Mouse (Mus musculus) hindbrain, embryonic 13.5 days (tissue): ENCODE data around the gene Hoxa10. TPM values are rescaled to one million over a fixed set of nuclear protein-coding genes. Genes with fewer than 3 reads are reported as not detected.

Experiments
- ATAC-seq: fragments of 200-750 bp; cut with Nextera tagmentation; 2 replicates; pipeline ENCODE4 v1.8.0; 2017; ENCODE audit warnings: moderate TSS enrichment; ENCODE audit not compliant: low FRiP score
- H3K27ac ChIP-seq: fragments of 300-500 bp; sonication (generic); 2 replicates; pipeline ENCODE4 v1.5.1; 2015; ENCODE audit warnings: inconsistent platforms, mild to moderate bottlenecking, moderate library complexity
- H3K27me3 ChIP-seq: fragments of 300-500 bp; sonication (generic); 2 replicates; pipeline ENCODE4 v1.6.1; 2015; ENCODE audit warnings: mild to moderate bottlenecking, inconsistent platforms
- H3K36me3 ChIP-seq: fragments of 300-500 bp; sonication (generic); 2 replicates; pipeline ENCODE4 v1.6.1; 2015; ENCODE audit warnings: mild to moderate bottlenecking, inconsistent platforms
- H3K4me1 ChIP-seq: fragments of 300-500 bp; sonication (generic); replicated peaks from 2 replicates; pipeline ENCODE4 v1.6.1; 2015; ENCODE audit warnings: inconsistent platforms
- H3K4me2 ChIP-seq: fragments of 300-500 bp; sonication (generic); 2 replicates; pipeline ENCODE4 v1.6.1; 2015; ENCODE audit warnings: inconsistent platforms, mild to moderate bottlenecking, moderate library complexity
- H3K4me3 ChIP-seq: fragments of 300-500 bp; sonication (generic); 2 replicates; pipeline ENCODE4 v1.5.1; 2015; ENCODE audit warnings: mild to moderate bottlenecking, inconsistent platforms
- H3K9ac ChIP-seq: fragments of 300-500 bp; sonication (generic); 2 replicates; pipeline ENCODE4 v1.6.1; 2015; ENCODE audit warnings: mild to moderate bottlenecking, inconsistent platforms
- H3K9me3 ChIP-seq: fragments of 300-500 bp; sonication (generic); 2 replicates; pipeline ENCODE4 v1.6.1; 2016; ENCODE audit warnings: inconsistent platforms
- WGBS: fragments of 180-500 bp; shearing (Covaris S2); methylation state at CpG from one replicate; pipeline ENCODE4 v1.1.7; 2015; 5-methylcytosine and 5-hydroxymethylcytosine counted together
- polyA plus RNA-seq: library from polyadenylated mRNA; unstranded; fragments of >200 nt; fragmentation: Nextera tagmentation; extraction: Ambion mirVana; gene quantifications from 2 replicates; pipeline ENCODE4 v1.2.1, GENCODE M21; 2015

Gene Hoxa10
- polyA plus RNA-seq, 1 experiment from 2014 or later = 0.22 TPM

DNA sequence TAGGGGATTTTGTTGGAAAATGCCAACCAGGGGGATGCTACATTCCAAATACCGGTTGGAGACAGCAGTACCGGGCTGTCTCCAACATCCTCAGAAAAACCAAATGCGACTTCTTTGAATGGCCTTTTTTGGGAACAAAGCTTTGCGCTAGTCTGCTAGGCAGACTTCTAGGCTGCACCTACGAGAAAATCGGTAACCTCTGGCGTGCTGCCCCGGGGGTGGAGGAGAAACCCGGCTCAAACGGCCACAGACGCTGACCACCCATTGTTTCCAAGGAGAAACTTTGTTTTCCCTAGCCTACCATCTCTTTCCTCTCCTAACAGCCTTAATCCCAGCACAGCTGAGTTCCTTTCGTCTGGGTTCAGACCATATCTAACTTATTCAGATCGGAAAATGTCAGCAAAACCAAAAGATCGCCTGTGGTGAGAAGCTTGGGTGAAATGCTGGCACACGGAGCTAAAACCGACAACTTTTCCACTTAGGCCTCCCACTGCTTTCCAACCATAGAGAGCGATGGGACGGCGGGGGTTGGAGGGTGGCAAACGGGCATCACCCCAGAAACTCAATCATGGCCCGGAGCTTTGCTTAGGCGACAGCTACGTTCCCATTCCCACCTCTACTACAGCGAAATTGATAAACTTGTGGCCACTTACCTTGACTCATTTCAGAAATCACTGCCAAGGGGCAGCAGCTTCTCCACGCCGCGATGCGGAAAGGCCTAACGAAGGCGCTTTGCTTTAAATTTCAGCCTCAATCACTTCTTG is 847 bp downstream of the Hoxa10 start:
- Histone ChIP-seq H3K27ac (no peak overlapping the region), H3K27me3 (peaks cover 98% of the 10 kb centered on the region), H3K9ac (no peak overlapping the region), H3K36me3 (no peaks in the 10 kb centered on the region), H3K9me3 (no peaks in the 10 kb centered on the region), H3K4me3 (peak overlapping the region; percentile 12; the same call in 1 of the 2 replicates), H3K4me2 (no peak overlapping the region), H3K4me1 (0 out of 2 replicates have a peak, but pooled peaks cover 5% of the 10 kb centered on the region)
- WGBS = under 1% methylated on average over 30 of the region's 30 CpGs
- ATAC-seq = no peak

DNA sequence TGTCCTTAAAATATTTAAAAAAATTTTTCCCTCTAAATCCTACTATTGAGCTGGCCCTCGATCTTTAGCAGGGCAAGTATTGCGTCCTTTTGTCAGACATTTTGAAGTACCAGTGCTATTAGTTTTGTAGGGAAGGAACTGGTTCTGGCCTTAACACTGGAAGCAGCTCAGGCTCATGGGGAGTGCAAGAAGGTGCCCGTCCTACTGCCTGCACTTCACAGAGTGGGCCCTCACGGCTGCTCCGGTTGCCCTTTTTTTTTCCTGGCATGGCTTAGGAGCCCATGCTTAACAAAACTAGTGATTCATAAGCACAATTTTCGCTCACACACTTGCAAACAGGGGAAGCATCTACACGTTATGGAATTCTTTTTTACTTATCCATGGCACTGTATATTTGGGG is 1.7 kb downstream of the Hoxa10 start:
- Histone ChIP-seq H3K9me3 (no peaks in the 10 kb centered on the region), H3K9ac (no peak overlapping the region), H3K36me3 (no peaks in the 10 kb centered on the region), H3K4me1 (0 out of 2 replicates have a peak, but pooled peaks cover 5% of the 10 kb centered on the region), H3K27me3 (peaks cover 98% of the 10 kb centered on the region), H3K4me2 (no peak overlapping the region), H3K4me3 (no peak overlapping the region), H3K27ac (no peak overlapping the region)
- no peak for ATAC-seq
- 3% methylated on average over 7 of the region's 7 CpGs for WGBS

DNA sequence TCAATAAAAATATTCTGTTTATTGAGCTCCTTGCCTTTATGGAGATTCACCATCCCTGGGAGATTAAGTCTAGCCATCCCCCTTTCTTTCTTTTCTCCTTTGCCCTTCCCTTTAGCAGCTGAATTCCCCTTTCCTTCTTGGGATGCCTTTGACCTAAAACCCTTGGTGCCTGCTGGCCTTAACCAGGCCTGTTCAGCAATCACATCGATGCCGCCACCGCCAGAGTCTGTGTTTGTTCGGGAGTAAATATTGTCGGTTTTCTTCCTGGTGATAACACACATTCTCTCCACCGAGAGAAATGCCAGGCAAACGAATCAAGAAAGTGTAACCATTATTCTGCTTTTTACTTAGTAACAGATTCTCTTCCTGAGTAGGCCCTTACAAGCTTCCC is 2.5 kb downstream of the Hoxa10 start:
- Histone ChIP-seq H3K27ac (no peak overlapping the region), H3K4me2 (no peak overlapping the region), H3K27me3 (peaks cover 98% of the 10 kb centered on the region), H3K4me3 (no peak overlapping the region), H3K36me3 (no peaks in the 10 kb centered on the region), H3K9me3 (no peaks in the 10 kb centered on the region), H3K9ac (no peak overlapping the region), H3K4me1 (0 out of 2 replicates have a peak, but pooled peaks cover 5% of the 10 kb centered on the region)
- whole genome bisulfite sequencing = 4% methylated on average over 7 of the region's 7 CpGs
- ATAC-seq = no peak

DNA sequence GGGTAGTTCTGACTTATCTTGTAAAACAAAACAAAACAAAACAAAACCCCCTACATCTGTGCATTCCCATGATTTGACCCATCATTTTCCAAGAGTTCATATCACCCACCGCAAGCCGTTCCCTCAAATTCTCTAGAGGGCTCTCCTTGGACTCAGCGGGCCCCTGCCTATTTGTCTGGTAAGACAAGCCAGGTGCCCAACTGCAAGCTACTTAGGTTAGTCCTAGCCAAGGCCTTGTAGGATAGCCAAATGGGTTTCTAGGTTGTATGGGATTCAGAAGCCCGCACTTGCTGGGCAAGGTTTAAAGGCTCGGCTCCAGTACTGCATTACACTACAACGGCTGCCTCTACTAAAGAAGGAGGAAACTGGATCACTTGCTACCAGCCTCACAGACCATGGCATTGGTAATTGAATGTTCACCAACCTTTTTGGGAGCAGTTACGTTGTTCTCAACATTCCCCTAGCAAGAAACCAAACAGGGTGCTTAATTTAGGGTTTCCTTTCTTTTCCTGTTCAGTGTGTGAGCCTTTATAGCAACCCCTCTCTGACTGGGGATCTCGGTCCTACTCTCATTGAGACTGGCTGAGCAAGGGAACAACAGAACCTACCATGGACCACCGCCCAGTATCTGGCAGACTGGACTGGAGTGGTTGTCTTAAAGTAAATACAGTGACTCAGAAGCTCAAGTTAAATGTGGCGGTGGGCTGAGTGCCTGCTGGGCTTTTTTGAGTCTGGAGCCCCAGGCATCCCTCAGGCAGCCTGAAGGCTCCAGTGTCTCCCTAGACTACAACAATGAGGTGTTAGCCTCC is 3.1 kb downstream of the Hoxa10 start:
- no peak overlapping the region for H3K4me2 ChIP-seq
- H3K4me3 ChIP-seq = no peak overlapping the region
- H3K4me1 ChIP-seq = 0 out of 2 replicates have a peak, but pooled peaks cover 5% of the 10 kb centered on the region
- no peaks in the 10 kb centered on the region for H3K9me3 ChIP-seq
- 11% methylated on average over 10 of the region's 10 CpGs for WGBS
- peaks cover 98% of the 10 kb centered on the region for H3K27me3 ChIP-seq
- no peak for ATAC-seq
- H3K27ac ChIP-seq = no peak overlapping the region
- no peaks in the 10 kb centered on the region for H3K36me3 ChIP-seq
- H3K9ac ChIP-seq = no peak overlapping the region

DNA sequence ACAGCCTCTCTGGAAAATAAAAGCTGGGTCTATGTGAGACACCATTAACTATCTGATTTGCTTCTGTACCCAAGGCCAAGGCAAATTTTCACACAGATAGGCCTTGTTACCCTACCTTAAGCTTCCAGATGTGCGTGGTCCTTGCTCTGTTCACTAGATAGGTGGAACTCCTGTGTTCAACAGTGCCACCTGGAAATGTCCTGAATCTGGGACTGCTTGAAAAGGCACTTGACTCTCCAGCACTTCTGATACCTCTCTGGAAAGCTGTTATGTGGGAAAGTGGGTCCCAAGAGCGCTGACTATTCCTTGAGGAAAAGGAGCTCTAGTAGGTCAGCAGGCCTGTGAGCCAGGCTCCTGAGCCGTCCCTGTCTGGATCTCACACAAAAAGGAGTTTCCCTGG is 3.8 kb downstream of the Hoxa10 start:
- Histone ChIP-seq H3K4me2 (no peak overlapping the region), H3K27me3 (peaks cover 98% of the 10 kb centered on the region), H3K4me3 (no peak overlapping the region), H3K4me1 (0 out of 2 replicates have a peak, but pooled peaks cover 5% of the 10 kb centered on the region), H3K9me3 (no peaks in the 10 kb centered on the region), H3K36me3 (no peaks in the 10 kb centered on the region), H3K27ac (no peak overlapping the region), H3K9ac (no peak overlapping the region)
- no peak for ATAC-seq
- 9% methylated on average over 3 of the region's 3 CpGs for WGBS

DNA sequence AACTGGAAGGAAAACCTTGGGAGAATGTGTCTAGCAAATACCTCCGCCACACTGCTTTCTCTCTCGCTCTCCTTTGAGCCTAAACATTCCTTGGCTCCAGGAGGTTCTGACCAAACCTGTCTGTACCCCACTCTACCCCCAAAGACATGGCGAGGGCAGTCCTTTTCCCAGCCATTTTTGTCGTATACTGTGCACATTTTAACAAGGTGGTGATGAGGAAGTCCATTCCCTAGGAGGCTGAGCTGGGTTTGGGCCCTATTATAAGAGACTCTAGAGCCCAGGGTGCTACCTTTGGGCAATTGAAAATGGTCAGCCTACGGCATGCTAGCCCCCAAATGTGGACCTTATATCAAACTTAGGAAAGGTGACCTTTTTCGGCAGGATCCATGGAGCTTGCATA is 4.8 kb downstream of the Hoxa10 start:
- 20% methylated on average over 6 of the region's 6 CpGs for WGBS
- Histone ChIP-seq H3K27me3 (peaks cover 94% of the 10 kb centered on the region), H3K36me3 (no peaks in the 10 kb centered on the region), H3K9ac (no peak overlapping the region), H3K4me3 (no peak overlapping the region), H3K4me1 (0 out of 2 replicates have a peak, but pooled peaks cover 5% of the 10 kb centered on the region), H3K27ac (no peak overlapping the region), H3K9me3 (no peaks in the 10 kb centered on the region), H3K4me2 (no peak overlapping the region)
- ATAC-seq = no peak

DNA sequence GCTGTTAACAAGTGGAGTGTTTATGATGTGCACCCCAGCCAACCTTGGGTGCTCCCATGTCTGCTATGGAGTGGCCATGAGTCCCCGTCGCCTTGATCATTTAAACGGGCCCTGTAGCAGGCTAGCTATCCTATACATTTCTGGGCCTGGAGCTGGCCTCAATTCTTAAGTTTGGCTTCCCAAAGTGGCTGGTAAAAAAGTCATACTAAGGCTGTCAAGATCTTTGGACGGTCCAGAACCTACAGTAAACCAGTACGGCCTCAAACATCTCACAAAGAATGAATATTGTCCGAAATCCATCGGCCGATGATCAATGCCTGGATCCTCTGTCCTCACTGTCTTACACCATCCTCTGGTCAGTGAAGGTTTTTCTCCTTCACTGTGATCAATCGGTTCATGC is 5.4 kb downstream of the Hoxa10 start:
- Histone ChIP-seq H3K4me3 (no peak overlapping the region), H3K9ac (no peak overlapping the region), H3K4me2 (no peak overlapping the region), H3K27me3 (peaks cover 94% of the 10 kb centered on the region), H3K27ac (no peak overlapping the region), H3K36me3 (no peaks in the 10 kb centered on the region), H3K9me3 (no peaks in the 10 kb centered on the region), H3K4me1 (0 out of 2 replicates have a peak, but pooled peaks cover 2% of the 10 kb centered on the region)
- no peak for ATAC-seq
- 25% methylated on average over 9 of the region's 9 CpGs for WGBS

DNA sequence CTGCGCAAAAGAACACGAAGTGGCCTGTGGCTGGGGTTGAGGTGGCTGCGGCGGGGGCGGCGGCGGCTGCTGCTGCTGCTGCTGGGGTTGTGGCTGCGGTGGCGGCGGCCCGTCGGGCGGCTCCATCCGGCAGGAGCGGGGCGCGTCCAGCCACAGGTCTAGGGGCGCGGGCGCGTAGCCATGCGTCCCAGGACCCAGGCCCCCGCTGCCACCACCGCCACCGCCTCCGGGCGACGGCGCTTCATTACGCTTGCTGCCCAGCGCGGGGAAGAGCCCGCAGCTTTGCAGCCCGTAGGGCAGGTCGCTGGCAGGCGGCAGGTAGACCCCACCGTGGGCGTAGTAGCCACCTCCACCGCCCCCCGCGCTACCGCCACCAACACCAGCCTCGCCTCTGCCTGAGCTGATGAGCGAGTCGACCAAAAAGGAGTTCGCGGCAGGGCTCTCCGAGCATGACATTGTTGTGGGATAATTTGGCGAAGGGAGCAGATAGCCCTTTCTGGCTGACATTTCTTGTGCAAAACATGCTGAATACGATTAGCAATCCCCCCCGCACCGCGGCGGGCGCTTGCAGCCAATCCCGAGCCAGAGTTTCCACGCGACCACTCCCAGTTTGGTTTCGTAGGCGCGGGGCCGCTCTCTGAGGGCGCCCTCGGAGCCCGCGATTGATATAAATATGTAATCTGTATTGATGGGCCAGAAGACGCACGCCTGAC is 6.1 kb downstream of the Hoxa10 start:
- Histone ChIP-seq H3K36me3 (no peaks in the 10 kb centered on the region), H3K27me3 (peaks cover 94% of the 10 kb centered on the region), H3K4me1 (no peaks in the 10 kb centered on the region), H3K4me2 (no peak overlapping the region), H3K4me3 (no peak overlapping the region), H3K27ac (no peak overlapping the region), H3K9me3 (no peaks in the 10 kb centered on the region), H3K9ac (no peak overlapping the region)
- no peak for ATAC-seq
- WGBS = 2% methylated on average over 58 of the region's 68 CpGs

DNA sequence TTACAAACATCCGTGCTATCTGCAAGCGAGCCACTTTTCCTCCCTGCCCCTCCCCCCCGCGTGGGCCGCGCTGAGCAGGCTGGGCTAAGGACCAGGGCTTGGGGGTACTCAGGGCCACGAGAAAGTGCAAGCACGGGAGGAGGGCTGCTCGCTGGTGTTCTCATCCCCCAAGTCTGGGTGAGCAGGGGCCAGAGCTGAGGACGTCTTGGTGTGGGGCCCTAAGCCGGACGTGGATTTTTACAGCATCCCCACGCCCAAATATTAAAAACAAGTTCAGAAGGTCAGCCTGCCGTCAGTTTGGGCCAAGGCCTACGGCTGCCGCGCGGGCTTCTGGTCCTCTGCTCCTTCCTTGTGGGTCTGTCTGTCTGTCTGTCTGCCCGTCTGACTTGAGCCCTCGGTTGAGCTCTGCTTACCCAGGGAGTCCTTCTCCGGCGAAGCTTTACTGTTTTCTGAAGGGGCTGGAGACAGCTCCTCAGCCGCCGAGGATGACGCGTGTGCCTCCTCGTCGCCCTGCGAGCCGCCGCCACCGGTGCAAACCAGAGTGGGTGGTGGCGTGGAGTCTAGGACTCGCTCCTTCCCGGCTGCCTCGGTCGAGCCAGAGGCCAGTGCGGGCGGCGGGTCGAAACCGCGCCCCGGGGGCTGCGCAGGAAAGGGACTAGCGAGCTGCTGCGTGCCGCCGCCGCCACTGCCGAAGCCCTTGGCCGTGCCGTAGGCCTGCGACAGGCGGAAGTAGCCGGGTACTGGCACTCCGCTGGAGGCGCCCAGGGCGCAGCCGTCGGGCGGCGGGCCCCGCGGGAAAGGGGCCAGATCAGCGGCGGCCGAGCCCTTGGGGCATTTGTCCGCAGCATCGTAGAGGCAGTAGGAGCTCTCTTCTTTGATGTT is 6.9 kb downstream of the Hoxa10 start:
- Histone ChIP-seq H3K27me3 (peaks cover 96% of the 10 kb centered on the region), H3K36me3 (no peaks in the 10 kb centered on the region), H3K4me3 (no peak overlapping the region), H3K4me1 (no peaks in the 10 kb centered on the region), H3K4me2 (no peak overlapping the region), H3K9me3 (no peaks in the 10 kb centered on the region), H3K9ac (no peak overlapping the region), H3K27ac (no peak overlapping the region)
- no peak for ATAC-seq
- under 1% methylated on average over 59 of the region's 70 CpGs for WGBS

DNA sequence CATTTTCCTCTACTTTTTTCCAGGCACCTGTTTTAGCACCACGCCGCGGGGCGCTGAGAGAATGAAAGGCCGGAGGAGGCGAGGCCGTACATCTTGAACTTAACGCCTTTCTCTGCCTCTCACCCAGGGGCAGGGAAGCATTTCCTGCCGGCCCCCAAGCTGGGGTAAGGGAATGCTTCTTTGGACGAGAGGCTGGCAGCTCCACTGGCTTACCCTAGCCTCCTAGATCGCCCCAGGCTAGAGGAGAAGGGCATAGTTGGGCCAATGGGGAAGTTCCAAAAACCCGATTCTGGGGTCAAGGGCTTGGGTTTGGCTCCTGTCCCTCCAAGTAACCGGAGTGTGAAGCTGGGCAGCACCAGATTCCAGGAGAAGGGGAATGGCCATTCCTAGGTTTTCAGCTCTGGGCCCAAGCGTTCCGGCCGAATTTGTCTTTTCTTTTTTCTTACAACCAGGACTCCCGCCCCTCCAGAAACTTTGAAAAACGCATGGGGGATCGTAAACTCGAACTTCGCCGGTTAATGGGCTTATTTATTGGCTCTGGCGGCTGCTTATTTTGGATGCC is 7.6 kb downstream of the Hoxa10 start:
- H3K36me3 ChIP-seq = no peaks in the 10 kb centered on the region
- peaks cover 94% of the 10 kb centered on the region for H3K27me3 ChIP-seq
- ATAC-seq = no peak
- no peak overlapping the region for H3K4me2 ChIP-seq
- H3K27ac ChIP-seq = no peak overlapping the region
- no peaks in the 10 kb centered on the region for H3K4me1 ChIP-seq
- no peak overlapping the region for H3K4me3 ChIP-seq
- WGBS = 1% methylated on average over 23 of the region's 23 CpGs
- H3K9ac ChIP-seq = no peak overlapping the region
- no peaks in the 10 kb centered on the region for H3K9me3 ChIP-seq

DNA sequence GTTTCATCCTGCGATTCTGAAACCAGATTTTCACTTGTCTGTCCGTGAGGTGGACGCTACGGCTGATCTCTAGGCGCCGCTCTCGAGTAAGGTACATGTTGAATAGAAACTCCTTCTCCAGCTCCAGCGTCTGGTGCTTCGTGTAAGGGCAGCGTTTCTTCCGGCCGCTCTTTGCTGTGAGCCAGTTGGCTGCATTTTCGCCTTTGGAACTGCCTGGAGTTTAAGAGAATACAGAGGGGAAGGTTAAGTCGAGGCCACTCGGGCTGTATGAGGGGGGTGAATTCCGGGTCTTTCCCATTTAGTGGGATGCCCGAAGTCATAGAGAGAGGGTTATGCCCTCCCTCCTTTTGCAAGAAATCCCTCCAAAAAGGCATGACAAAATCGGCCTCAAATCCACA is 8.1 kb downstream of the Hoxa10 start:
- Histone ChIP-seq H3K9ac (no peak overlapping the region), H3K27me3 (peaks cover 94% of the 10 kb centered on the region), H3K4me3 (no peak overlapping the region), H3K36me3 (no peaks in the 10 kb centered on the region), H3K9me3 (no peaks in the 10 kb centered on the region), H3K4me2 (no peak overlapping the region), H3K4me1 (no peaks in the 10 kb centered on the region), H3K27ac (no peak overlapping the region)
- WGBS = under 1% methylated on average over 18 of the region's 18 CpGs
- no peak for ATAC-seq
